ENCODE assay signal across 29 mouse cellular contexts in genomic region chr3:138366181-138366580, GRCm38 (mm10). TPM values are rescaled to one million over a fixed set of nuclear protein-coding genes. Genes with fewer than 3 reads are reported as not detected.
A peak's percentile ranks its signal among the peaks of the same experiment; 100 is the strongest.
DNase-seq lines count a peak whose midpoint lies in the region; ATAC-seq and TF ChIP-seq lines count a peak whose summit lies in the region.
"Had no signal": no experiment of that assay in that cellular context is flagged by ENCODE, and none has a peak within 500 bp of the region (broad histone marks: within the 10 kb centered on the region; RNA-seq: fewer than 3 reads in every experiment).

No protein-coding gene starts in this region.

- no peak overlapping the region for H3K9ac ChIP-seq in liver, adult 2 months (ENCODE audit: low read depth, low read length)
- H3K9ac ChIP-seq in liver, embryonic 11.5 days (ENCODE audit: low read depth, low read length): no peak overlapping the region
- H3K9ac ChIP-seq: embryonic facial prominence, embryonic 12.5 days; forebrain, embryonic 13.5 days had no signal

- no peak for TF ChIP-seq CTCF in liver, adult 2 months (IDR thresholded peaks at IDR 0.05; ENCODE audit: low read depth, low read length)

- no peak for ATAC-seq in liver, embryonic 11.5 days (replicated peaks; ENCODE audit: low FRiP score)
- ATAC-seq: activated CD4-positive, CD25-positive, alpha-beta regulatory T cell, adult 4 months; CD4-positive, CD25-positive, alpha-beta regulatory T cell, adult 4 months; forebrain, embryonic 13.5 days; forebrain, embryonic 16.5 days; Patski had no signal

- no peak overlapping the region for H3K4me3 ChIP-seq in liver, adult 2 months (ENCODE audit: insufficient read depth, low read depth, low read length)
- no peak overlapping the region for H3K4me3 ChIP-seq in liver, embryonic 11.5 days (ENCODE audit: low read depth, low read length)
- H3K4me3 ChIP-seq: embryonic facial prominence, embryonic 10.5 days; embryonic facial prominence, embryonic 12.5 days; forebrain, embryonic 13.5 days had no signal

- 76% methylated on average over 2 of the region's 2 CpGs for WGBS in liver, adult 2 months
- WGBS in liver, embryonic 11.5 days: 70% methylated on average over 2 of the region's 2 CpGs

- TF ChIP-seq POLR2A in liver, adult 2 months (IDR thresholded peaks at IDR 0.05; ENCODE audit: extremely low read depth, insufficient read depth, low read length): no peak

- DNase-seq in adrenal gland, postnatal 10 days: peak; percentile 18
- no peak for DNase-seq in adrenal gland, adult 2 months
- DNase-seq in kidney, adult 9 months: peak; percentile 10
- no peak for DNase-seq in kidney, postnatal 25 days
- peak; percentile 72 for DNase-seq in liver, adult 2 months (ENCODE audit: extremely low read depth, low read depth, low spot score)
- no peak for DNase-seq in liver, embryonic 11.5 days (ENCODE audit: low spot score)
- no peak for DNase-seq in lung, postnatal 10 days
- DNase-seq: adrenal gland, adult 8-10 months; adrenal gland, postnatal 25 days; B cell, adult 2 months; cerebellum, adult 11-12 months; cerebellum, adult 2 months; cerebellum, adult 9-10 months; cerebellum, postnatal 10 days; cerebellum, postnatal 25 days had no signal

- H3K27me3 ChIP-seq in liver, adult 2 months (ENCODE audit: control insufficient read depth, insufficient read depth, low read length): no peaks in the 10 kb centered on the region
- no peaks in the 10 kb centered on the region for H3K27me3 ChIP-seq in liver, embryonic 11.5 days (replicated peaks; ENCODE audit: control insufficient read depth, insufficient read depth, low read length)
- H3K27me3 ChIP-seq: CH12.LX; embryonic facial prominence, embryonic 12.5 days; forebrain, embryonic 13.5 days; Patski had no signal

- no peaks in the 10 kb centered on the region; the same call in 1 of the 2 replicates for H3K79me2 ChIP-seq in liver, adult 2 months (ENCODE audit: control insufficient read depth, insufficient read depth, low read length)

- H3K9me3 ChIP-seq in liver, embryonic 11.5 days (ENCODE audit: control insufficient read depth, low read length): no peaks in the 10 kb centered on the region
- H3K9me3 ChIP-seq: embryonic facial prominence, embryonic 10.5 days; embryonic facial prominence, embryonic 12.5 days; forebrain, embryonic 13.5 days; G1E had no signal

- H3K27ac ChIP-seq in liver, adult 2 months (replicated peaks; ENCODE audit: insufficient read depth, low read depth, low read length): peak overlapping the region; percentile 7
- no peak overlapping the region for H3K27ac ChIP-seq in liver, embryonic 11.5 days (ENCODE audit: low read depth, low read length)
- H3K27ac ChIP-seq: embryonic facial prominence, embryonic 10.5 days; embryonic facial prominence, embryonic 12.5 days; forebrain, embryonic 13.5 days had no signal

- H3K4me1 ChIP-seq in liver, adult 2 months (ENCODE audit: control insufficient read depth, insufficient read depth, low read length): peaks cover 14% of the 10 kb centered on the region
- no peaks in the 10 kb centered on the region for H3K4me1 ChIP-seq in liver, embryonic 11.5 days (replicated peaks; ENCODE audit: control insufficient read depth, insufficient read depth, low read length)
- H3K4me1 ChIP-seq: embryonic facial prominence, embryonic 12.5 days; forebrain, embryonic 13.5 days had no signal

- H3K4me2 ChIP-seq in liver, embryonic 11.5 days: no peak overlapping the region
- H3K4me2 ChIP-seq: embryonic facial prominence, embryonic 12.5 days; forebrain, embryonic 13.5 days had no signal

- no peaks in the 10 kb centered on the region for H3K36me3 ChIP-seq in liver, adult 2 months (ENCODE audit: control insufficient read depth, insufficient read depth, low read length)
- no peaks in the 10 kb centered on the region for H3K36me3 ChIP-seq in liver, embryonic 11.5 days (ENCODE audit: control insufficient read depth, insufficient read depth, low read length)
- H3K36me3 ChIP-seq: embryonic facial prominence, embryonic 10.5 days; embryonic facial prominence, embryonic 12.5 days; G1E had no signal

RNA-seq across cellular contexts. Expression of gene Adh6b, which starts 24.6 kb away (rescaled TPM):
- 1 to 10 TPM; 1.1 to 1.2 TPM for total RNA-seq in adrenal gland, postnatal 10 days (2021)
- under 1 TPM in 1 of 2 experiments, not detected in 1; 0.17 TPM for total RNA-seq in adrenal gland, adult 2 months (2021)
- polyA plus RNA-seq in adrenal gland, adult 2 months (2012; rRNA removed): 0.06 TPM in 1 of 2 replicates, not detected in the other
- total RNA-seq in liver, adult 2 months (2014; rRNA removed): 0.07 TPM in 1 of 2 replicates, not detected in the other
- 0.06 TPM in 2 replicates for polyA plus RNA-seq in liver, adult 2 months (2012; rRNA removed)
- 0.89 and 0.90 TPM in 2 replicates for polyA plus RNA-seq in liver, embryonic 11.5 days (2014; fragmentation: Nextera tagmentation; extraction: Ambion mirVana)
- total RNA-seq: adrenal gland, postnatal 25 days; CH12.LX had no signal
- polyA plus RNA-seq: activated CD4-positive, CD25-positive, alpha-beta regulatory T cell, adult 4 months; CD4-positive, CD25-positive, alpha-beta regulatory T cell, adult 4 months; cerebellum, adult 2 months; cortical plate, adult 2 months; forebrain, embryonic 16.5 days; G1E had no signal

RNA-seq across cellular contexts. Expression of gene Adh4, which starts 49.1 kb away (rescaled TPM):
- 1 to 10 TPM; 3.6 to 4.4 TPM for total RNA-seq in adrenal gland, postnatal 10 days (2021)
- total RNA-seq in adrenal gland, adult 2 months (2021): 1 to 10 TPM; 1.8 to 2.0 TPM
- polyA plus RNA-seq in adrenal gland, adult 2 months (2012; rRNA removed): 0.07 TPM in 1 of 2 replicates, not detected in the other
- total RNA-seq in liver, adult 2 months (2014; rRNA removed): 198 and 305 TPM in 2 replicates
- polyA plus RNA-seq in liver, adult 2 months (2012; rRNA removed): 74.6 and 79.5 TPM in 2 replicates
- not detected in 2 replicates for polyA plus RNA-seq in liver, embryonic 11.5 days (2014; fragmentation: Nextera tagmentation; extraction: Ambion mirVana)
- total RNA-seq: G1E had no signal
- polyA plus RNA-seq: brain, embryonic 14.5 days; CD4-positive, CD25-positive, alpha-beta regulatory T cell, adult 4 months; cerebellum, adult 2 months; cortical plate, adult 2 months; embryonic facial prominence, embryonic 10.5 days; embryonic facial prominence, embryonic 12.5 days; embryonic facial prominence, embryonic 14.5 days; forebrain, embryonic 11.5 days; forebrain, embryonic 13.5 days; forebrain, embryonic 16.5 days; G1E; Patski had no signal

RNA-seq across cellular contexts. Expression of gene Adh6a, which starts 53.1 kb away (rescaled TPM):
- total RNA-seq in adrenal gland, postnatal 10 days (2021): under 1 TPM in 1 of 2 experiments, not detected in 1; 0.21 TPM
- not detected for total RNA-seq in adrenal gland, adult 2 months (2021)
- polyA plus RNA-seq in adrenal gland, adult 2 months (2012; rRNA removed): not detected in 2 replicates
- total RNA-seq in liver, adult 2 months (2014; rRNA removed): not detected in 2 replicates
- polyA plus RNA-seq in liver, adult 2 months (2012; rRNA removed): not detected in 2 replicates
- not detected in 2 replicates for polyA plus RNA-seq in liver, embryonic 11.5 days (2014; fragmentation: Nextera tagmentation; extraction: Ambion mirVana)
- total RNA-seq: adrenal gland, adult 8-10 months; adrenal gland, postnatal 25 days; adrenal gland, postnatal 4 days; CH12.LX had no signal
- polyA plus RNA-seq: activated CD4-positive, CD25-positive, alpha-beta regulatory T cell, adult 4 months; brain, embryonic 14.5 days; CD4-positive, CD25-positive, alpha-beta regulatory T cell, adult 4 months; cerebellum, adult 2 months; cortical plate, adult 2 months; embryonic facial prominence, embryonic 10.5 days; embryonic facial prominence, embryonic 12.5 days; forebrain, embryonic 11.5 days; forebrain, embryonic 13.5 days; forebrain, embryonic 16.5 days; G1E had no signal

Comparison
In these comparisons a context has a peak if more than half of its experiments do, and no peak if none do; other contexts are left out.
1. DNase-seq: peak in adrenal gland, postnatal 10 days (single experiment), kidney, adult 9 months (single experiment) and liver, adult 2 months (single experiment); none in adrenal gland, adult 2 months (single experiment), kidney, postnatal 25 days (0 of 2), liver, embryonic 11.5 days (single experiment) and lung, postnatal 10 days (single experiment).
2. RNA of gene Adh4, which starts 49.1 kb away (total RNA-seq): 198 to 305 TPM in liver, adult 2 months; 3.6 to 4.4 TPM in adrenal gland, postnatal 10 days and 1.8 to 2.0 TPM in adrenal gland, adult 2 months; every median in the first group is over 10 times any median in the second.